Mouse (Mus musculus) small intestine, adult 2 months (tissue): ENCODE results near the gene Gas2l1.

Experiments used
- CTCF ChIP-seq: fragments of 200-500 bp; IDR thresholded peaks from 2 replicates; pipeline ENCODE4 v1.5.1; 2012; ENCODE audit warnings: low read depth, mild to moderate bottlenecking, control low read depth, inconsistent platforms, low read length, moderate library complexity, mixed read lengths; ENCODE audit not compliant: insufficient replicate concordance, insufficient read length; ENCODE audit errors: extremely low read depth
- POLR2A ChIP-seq: fragments of 200-500 bp; IDR thresholded peaks from 2 replicates; pipeline ENCODE4 v1.6.1; 2012; ENCODE audit warnings: low read depth, mild to moderate bottlenecking, control low read depth, inconsistent platforms, low read length, moderate library complexity

DNA sequence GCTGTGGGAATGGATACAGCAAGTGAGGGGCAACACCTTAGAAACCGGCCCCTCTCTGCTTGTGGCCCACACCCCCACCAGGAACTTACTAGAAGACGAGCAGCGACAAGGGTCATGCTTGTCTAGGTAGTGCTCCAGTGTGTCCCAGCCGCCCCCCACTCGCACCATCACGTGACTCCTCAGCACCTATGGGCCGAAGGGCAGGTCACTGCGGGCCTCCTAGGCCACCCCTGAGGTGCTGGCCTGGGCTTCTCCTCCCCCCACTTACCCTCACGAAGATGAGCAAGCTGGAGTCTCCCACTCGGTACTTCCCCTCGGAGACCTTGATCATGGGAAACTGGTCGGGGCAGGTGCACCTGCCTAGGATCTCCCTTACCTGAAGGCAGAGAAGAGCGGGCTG is 2.8 kb downstream of the Gas2l1 start:
- TF ChIP-seq POLR2A (no peak), CTCF (no peak)
